Mouse (Mus musculus) embryo, embryonic 9.5 days (tissue): ENCODE data around the gene Plxna1.

ENCODE experiments used
- DNase-seq: peaks from one replicate; pipeline ENCODE4 v3.0.0-alpha.2; 2017; ENCODE audit errors: extremely low spot score

Plxna1 gene

DNA sequence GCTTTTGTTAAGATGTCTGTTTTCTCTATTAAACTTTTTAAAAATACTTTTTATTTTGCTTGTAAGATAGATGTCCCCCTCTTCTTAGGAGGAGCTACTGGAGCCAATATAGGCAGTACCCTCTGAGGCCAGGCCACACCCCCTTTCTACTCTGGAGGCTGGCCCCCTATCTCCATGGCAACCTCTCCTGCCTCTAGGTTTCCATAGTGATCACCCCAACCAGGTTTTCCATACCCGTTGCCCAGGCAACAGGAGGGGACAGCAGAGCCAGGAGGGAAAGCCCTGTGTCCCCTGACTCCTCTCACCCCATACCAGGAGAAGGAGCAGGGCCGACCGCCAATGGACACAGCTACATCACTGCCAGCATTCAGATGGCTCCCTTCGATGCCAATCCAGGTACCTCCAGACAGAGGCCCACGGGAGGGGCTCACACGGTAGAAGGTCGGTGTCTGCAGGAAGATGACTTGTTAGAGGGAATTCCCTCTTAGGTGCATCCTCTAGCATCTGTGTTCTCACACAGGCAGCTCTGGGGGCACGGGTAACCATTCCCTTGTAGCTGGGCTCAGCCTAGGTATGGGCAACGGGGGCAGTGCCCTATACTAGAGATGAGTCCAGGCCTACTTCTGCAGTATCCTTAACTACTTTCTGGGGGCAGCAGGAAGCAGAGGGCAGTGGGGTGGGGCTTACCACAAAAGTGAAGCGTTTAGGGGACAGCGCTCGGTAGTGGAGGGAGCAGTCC, 28.3 kb downstream of the Plxna1 start:
- DNase-seq, result peak; percentile 70

DNA sequence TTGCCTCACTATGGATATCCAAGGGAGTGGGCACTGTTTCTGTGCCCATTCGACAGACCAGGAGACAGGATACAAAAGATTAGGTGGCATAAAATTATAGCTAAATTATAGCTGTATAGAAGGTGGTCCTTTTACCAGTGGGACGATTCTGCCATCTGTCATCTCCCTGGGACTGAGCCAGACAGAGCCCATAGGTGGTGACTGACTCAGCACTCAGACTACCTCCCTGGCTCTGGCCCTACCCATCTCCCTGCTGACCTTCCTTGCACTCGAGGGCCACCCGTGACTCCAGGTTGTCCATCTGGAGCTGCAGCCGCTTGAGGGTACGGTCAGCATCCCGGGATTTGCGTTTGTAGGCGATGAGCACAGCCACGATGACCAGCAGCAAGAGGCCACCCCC, 31.5 kb downstream of the Plxna1 start:
- no peak for DNase-seq

DNA sequence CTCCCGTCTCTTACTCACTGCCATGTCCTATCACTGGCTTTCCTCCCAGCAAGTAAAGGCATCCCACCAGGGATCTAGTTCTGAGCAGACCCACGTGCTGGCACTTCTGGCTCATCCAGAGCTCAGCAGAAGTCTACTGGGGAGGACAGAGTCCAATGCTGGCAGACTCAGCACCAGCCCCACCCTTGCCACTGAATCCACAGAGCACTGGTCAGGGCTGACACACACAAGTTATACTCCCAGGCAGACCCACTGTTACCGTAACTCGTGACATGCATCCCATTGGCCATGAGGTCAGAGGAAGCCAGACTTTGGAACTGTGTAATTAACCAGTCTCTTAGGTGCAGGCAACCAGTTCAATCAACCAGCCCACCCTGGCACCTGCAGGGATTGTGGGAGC, 33.8 kb downstream of the Plxna1 start:
- DNase-seq, result no peak

DNA sequence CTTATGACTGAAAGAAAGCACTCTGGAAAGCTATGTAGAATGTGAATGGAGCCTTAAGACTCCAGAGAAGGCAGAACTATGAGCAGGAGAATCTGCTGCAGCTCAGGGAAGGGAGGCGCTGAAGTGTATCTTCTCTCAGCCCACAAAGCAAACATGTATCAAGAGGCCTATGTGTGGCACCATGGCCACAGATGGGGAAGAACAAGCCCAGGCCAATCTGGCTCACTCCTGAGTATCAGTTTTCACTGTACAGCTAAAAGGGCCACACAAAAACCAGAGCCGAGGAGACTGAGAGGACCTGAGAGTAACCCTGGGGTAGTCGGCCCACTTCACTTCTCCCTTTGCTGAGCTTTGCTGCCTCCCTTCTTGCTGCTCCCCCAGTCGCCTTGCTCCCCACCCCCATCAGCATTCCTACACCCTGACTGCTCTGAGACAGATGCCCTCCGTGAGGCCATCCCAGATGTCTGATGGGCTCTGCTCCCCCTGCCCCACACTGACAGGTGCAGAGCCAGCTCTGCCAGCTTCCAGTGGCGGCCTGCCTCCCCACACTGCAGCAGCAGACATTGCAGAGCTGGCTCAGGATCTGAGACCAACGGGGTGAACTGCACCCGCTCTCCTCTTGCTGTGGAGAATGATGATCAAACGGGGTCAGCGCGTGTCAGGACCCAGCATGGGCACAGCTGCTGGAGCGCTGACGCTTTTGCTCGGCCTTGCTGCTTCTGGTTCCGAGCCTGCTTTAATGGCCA, 34.5 kb downstream of the Plxna1 start:
- DNase-seq, result no peak

DNA sequence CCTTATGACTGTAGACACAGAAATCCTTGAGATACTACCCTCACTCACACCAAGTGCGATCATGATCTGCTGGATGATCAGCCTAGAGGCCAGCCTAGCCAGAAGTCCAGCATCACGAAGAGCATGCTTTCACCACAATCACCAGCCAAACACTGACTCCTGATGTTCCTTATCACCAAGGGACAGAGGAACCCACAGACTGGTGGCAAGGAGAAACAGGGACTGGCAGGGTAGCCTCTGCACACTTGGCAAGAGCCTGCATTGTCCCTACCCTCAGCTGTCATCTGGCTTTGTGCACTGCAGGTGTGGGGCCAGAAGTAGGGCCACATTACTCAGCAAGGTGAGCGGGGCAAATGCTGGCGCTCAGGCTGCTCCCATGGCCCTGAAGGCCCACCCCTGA, 37.6 kb downstream of the Plxna1 start:
- no peak for DNase-seq

DNA sequence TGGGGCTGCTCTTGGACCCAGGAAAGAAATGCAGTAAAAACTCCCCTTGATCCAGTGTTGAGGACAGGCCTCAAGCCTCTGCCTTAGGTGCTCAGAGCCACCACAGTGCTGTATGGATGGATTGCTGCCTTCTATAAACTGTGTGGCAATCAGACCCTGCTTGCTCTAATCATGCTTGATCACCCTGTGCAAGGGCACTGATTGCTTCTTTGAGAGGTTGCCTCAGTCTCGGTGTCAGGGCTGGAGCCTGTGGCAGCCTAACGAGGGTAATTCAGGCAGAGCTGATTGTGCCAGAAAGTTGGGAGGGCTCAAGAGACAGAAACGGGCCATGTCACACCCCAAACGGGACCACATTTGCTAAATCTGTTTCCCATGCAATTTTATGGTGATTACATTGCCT, 47.2 kb downstream of the Plxna1 start:
- no peak for DNase-seq

DNA sequence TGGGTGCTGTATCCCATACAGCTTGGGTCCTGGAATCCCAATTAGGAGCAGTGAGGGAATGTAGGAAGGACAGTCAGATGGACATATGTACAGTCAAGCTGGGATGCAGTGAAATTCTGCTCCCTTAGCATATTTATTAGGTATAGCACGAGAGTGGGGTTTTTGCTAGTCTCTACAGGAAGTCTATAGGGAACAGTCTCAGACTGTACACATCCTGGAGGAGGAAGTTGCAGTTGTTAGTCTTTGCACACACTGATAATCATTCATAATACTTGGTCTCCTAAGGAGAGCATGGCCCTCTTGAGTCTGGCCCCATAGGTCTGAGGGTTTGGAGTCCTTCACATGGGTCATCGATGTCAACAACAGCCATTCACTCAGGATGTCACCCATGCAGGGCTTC, 50.9 kb downstream of the Plxna1 start:
- no peak for DNase-seq

DNA sequence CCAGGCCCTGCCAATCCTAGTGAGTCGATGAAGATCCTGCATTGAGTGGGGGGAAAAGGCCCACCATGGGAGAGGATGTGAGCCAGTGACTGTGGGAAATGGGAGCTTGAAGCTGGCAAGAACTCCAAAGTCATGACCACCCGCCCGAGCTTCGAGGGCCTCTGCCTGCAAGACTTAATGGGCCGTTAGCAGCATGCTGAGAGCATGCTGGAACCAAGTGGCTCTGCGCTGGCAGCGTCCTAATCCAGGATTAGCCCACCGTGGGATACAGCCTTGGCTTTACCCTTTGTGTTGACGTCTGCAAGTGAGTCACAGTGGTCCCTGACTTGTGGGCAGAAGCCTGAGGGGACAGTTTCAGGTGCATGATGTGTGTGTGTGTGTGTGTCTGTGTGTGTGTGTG, 52.2 kb downstream of the Plxna1 start:
- no peak for DNase-seq

DNA sequence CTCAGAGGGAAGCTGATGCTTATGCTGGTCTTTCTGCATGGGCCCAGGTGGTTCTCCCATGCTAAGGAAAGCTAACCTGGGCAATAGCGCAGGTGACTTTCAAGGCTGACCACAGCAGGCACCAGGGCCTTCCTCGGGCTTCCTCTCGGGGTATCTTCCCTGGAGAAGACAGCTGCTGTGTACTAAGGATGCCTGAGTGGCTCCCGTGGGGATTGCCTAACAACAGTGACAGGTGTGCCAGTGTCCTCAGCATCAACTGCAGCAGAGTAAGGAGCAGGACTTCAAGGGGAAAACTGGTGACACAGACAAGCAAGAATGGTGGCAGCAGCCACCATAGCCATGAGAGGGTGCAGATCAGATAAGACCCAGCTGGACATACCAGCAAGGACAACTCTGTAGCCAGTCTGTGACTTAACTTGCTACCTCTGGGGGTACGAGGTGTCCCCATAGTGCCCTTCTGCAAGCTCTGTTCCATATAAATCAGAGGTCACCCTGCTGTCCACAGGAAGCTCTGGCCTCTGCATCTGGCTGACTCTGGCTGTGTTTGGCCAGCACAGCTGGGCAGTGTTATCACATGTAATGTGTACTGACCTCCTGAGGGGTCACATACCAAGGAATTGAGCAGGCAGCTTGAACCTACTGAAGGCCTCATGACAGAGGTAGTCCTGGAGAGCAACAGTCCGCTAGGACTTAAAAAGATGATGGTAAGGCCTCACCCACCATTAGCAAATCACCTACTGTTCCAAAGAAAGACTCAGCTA, 54.0 kb downstream of the Plxna1 start:
- DNase-seq, result peak; percentile 13

DNA sequence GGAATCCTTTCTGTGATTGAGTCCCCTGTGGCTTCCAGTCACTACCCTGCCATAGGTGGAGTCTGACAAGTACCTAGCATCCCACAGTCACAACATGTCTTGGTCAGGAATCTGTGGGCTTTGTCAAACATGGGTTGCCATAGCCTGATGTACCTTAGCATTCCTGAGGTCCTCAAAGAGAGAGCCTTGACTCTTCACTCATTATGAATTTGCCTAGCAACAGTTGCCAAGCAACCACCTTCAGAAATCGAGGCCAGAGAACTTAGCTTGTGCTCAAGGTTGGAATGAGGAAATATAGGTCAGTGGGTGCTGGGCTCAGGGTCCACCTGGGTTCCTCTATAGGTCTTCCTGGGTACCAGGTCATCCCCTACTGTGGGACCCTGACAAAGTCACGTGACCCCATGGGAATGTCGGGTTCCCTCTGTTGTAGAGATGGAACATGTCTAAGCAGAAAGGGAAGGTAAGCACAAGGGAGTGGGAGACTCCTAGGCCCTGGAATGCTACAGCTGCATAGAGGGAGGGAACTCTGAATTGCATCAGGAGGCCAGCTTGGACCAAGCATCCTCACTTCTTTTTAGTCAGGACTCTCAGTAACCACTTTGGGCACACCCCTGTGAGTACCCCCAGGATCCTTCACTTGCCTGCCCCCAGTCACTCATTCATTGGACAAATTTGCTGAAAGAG, 57.9 kb downstream of the Plxna1 start:
- no peak for DNase-seq

DNA sequence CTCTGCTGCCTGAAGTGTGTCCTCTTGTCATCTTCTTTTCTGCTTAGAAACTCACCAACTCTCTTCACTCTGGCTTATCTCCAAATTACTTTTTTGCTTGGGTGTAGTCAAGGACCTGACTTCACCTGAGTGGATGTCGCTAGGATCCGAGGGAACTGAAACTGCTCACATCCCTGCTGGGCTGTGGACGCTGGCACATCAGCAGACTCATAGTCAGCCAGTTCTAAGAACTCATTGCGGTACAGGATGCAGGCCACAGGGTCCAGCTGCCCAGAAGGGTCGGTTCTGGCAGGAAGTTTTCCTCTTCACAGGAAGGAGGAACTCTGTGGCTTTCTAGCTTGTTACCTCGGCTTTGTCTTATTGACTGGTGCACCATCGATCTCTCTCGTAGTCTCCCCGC, 62.6 kb downstream of the Plxna1 start:
- no peak for DNase-seq

DNA sequence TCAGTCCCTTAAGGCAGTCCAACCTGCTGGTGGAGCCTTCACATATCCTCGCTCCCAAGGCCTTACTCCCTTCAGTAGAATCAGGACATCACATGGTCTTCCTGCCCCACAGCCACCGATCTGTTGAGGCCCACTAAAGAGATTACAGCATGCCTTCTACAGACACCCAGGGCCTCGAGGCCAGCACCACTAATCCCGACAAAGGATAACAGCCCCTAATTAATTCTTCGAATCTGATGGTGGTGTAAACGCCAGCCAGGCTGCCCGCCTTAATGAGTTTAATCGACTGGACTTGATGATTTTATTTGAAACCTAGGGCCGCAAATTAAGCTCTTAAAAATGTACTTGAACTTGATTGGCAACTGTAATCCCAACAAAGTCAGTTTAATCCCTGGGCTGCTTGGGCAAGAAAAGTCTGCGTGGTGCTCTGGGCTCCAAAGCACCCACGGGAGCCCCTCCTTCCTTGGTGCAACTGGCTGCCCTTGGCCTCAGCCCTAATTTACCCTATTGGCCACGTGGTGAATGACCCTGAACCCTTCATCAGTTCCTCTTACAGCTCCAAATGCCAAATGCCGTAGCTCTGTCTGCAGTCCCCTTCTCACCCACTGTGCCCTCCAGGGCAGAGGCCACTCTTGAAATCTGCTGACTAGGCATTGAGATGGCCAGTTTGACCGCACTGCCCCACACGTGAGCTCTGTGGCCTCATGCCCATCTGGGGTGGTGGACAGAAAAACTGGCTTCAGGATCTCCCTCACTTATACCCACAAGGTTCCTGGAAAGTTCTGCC, 65.3 kb downstream of the Plxna1 start:
- DNase-seq, result no peak

DNA sequence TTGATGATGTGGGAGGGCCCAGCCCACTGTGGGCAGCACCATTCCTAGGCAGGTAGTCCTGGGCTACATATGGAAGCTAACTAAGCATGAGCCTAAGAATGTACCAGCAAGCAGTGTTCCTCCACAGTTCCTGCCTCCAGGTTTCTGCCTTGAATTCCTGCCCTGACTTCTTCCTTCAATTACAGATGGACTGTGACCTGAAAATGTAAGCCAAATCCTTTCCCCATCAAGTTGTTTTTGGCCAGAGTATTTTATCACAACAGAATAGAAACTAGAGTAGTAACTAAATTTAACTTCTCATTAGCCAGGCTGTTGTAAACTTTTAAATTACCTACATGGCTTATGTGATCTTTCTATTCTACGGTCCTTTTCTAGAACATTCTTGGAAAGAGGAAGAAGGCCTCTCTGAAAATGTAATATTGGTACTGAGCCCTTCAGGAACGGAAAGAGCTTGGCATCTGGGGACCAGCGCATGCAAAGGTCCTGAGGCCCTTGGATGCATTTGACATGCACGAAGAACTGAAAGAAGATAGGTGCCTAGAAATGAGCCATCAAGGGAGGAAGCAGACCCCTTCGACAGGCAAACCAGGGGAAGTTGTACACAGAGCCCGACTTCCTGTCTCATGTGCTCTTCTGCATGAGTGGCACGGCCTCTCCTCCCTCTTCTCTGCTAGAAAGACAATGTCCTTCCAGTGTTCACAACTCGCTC, 66.3 kb downstream of the Plxna1 start:
- DNase-seq, result no peak

DNA sequence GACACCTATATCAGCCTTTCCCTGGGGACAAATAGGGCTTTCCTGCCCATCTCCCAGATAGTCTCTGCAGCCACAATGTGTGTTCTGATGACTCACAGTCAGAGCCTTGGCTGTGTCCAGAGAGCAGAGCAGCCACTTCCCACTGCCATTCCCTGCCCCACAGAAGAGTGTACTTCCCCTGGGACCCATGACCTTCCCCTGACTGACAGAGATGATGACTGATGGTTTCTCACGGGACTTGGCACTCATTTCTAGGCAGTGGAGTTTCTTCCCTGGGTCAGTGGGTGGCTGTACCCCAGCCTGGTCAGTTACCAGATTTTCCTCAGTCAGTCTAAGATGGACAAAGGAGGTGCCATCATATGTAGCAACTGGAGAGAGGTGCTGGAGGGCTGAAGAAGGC, 67.8 kb downstream of the Plxna1 start:
- no peak for DNase-seq

DNA sequence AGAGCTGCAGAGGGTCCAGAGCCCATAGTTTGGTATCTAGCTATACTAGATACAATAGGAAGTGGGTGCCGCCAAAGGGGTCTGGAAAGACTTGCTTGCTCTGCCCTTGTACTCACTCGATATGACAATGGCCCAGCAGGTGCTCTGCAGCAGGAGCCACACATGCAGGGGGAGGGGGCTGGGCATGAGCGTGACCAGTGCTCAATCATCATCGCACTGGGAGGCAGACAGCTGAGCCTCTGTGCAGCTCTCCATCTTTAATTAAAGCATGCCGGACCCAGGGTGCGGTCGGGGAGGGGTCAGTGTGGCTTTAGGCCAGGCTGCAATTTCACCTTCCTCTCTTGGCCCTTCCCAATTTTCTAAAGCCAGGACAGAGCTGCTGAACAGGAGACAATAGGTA, 70.9 kb downstream of the Plxna1 start:
- no peak for DNase-seq

DNA sequence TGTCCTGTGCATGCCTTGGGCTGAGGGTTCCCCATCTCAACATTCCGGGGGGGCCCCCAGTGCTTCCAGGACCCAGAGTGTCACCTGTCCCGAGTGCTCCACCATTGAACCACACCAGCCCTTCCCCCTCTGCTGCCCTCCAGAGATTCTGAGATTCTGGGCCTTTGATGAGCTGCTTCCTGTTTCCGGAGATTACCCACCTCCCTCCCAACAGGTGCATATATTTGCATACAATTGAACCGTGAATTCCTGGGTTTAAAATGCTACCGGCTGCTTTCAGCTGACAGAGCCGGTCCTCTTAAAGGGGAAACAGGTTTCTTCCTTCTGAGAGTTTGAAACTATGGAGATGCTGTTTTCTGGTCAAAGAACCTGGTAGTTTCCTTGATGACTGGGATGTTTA, 74.3 kb downstream of the Plxna1 start:
- no peak for DNase-seq

DNA sequence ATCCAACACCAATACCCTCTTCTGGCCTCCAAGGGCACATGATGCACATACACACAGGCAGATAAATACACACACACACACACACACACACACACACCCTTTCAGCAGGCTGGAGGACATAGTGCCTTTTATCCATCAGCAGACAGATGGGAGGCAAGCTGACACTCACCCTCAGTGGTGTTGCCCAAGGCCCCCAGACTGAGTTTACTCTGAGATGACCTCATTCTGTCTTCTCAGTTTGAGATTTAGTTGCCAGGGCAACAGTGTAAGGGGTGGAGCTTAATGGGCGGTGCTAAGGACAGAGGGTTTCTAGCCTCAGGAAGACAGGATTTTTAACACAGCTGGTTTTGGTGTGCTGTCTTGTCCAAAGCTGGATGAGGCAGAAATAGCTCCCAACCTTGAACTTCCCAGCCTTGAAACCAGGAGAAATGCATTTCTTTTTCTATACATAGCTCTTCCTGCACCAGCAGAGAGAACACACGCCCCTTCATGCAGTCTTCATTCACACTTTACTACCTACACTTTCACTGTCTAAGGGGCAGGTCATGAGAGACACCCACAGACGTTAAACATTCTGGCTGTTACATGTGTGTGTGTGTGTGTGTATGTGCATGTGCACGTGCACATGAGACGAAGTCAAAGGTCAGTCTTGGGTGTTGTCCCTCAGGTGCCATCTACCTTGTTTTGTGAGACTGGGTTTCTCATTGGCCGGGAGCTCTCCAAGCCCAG, 75.6 kb downstream of the Plxna1 start:
- peak; percentile 64 for DNase-seq

DNA sequence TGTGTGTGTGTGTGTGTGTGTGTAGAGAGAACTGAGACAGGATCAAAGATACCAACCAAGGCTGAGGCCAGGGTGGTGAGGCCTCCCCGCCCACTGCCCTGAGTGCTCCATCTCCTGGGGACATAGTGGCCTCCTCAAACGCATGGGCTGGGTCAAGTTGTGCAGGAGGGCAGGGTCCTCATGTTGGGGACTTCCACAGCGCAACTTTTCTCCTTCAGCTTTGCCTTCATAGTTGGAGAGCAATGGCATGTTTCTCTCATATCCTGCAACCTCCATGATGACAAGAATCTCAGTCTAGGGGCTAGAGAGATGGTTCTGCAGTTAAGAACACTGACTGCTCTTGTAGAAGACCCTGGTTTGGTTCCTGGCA, 76.1 kb downstream of the Plxna1 start:
- DNase-seq, result no peak

DNA sequence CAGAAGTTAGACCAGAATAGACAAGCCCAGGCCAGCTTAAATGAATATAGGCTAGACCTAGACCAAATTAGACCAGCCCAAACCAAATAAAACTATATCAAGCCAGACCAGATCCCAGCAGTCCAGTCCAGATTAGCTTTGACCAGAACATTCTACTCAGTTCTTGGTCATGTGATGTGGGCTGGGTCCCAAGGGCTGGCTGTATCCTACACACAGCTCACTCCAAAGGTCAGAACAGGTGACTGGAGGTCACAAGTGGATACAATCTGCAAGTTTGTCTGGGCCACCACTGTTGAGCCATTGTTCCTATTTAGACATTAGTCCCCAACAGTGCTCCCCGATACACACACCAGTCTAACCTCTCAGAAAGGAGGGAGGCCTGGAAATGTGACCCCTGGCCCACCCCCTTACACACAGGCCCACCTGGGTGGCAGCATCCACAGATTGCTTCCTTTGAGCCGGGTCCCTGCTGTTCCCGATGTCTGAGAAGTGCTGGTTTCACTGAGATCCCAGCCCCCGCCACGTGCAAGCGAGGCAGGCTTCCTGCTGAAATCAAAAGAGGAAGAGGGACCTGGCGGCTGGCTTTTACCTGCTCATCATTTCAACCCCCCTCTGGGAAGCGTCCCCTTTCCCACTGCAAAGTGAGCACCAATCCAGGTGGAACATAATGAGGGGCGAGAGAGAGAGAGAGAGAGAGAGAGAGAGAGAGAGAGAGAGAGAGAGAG, 76.7 kb downstream of the Plxna1 start:
- no peak for DNase-seq

DNA sequence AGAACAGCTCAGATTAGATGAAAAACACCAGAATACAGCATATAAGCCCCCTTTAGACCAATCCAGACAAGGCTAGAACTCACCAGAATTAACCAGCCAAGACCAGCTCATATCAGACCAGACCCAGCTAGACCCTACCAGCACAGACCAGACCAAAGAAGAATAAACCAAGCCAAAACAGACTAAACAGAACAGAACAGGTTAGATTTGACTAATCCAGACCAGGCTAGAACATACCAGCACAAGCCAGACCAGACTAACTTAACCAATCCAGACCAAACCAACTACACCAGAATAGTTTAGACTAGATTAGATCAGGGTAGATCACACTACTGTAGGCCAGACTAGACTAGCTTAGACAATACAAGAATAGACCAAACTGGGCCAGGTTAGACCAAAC, 77.3 kb downstream of the Plxna1 start:
- DNase-seq, result no peak
